Mouse (Mus musculus) C2C12 (cell line): Measurements from ENCODE around the gene Elf2.

Experiments used
- CEBPB ChIP-seq: IDR thresholded peaks from one replicate; pipeline ENCODE4 v1.6.1; 2011; ENCODE audit warnings: low read depth, mild to moderate bottlenecking, control low read depth, moderate library complexity
- CTCF ChIP-seq: IDR thresholded peaks from one replicate; pipeline ENCODE4 v1.5.1; 2011; ENCODE audit not compliant: control insufficient read depth, insufficient read depth, insufficient read length
- FOSL1 ChIP-seq: IDR thresholded peaks from one replicate; pipeline ENCODE4 v1.8.0; 2011; ENCODE audit warnings: mild to moderate bottlenecking, low read length; ENCODE audit not compliant: poor library complexity, insufficient read depth, severe bottlenecking
- MAX ChIP-seq: IDR thresholded peaks from one replicate; pipeline ENCODE4 v1.6.1; 2011; ENCODE audit warnings: mild to moderate bottlenecking, control low read depth
- MYOD1 ChIP-seq: IDR thresholded peaks from one replicate; pipeline ENCODE4 v1.6.1; 2011; ENCODE audit warnings: low read depth; ENCODE audit not compliant: control insufficient read depth, insufficient read length
- MYOG ChIP-seq: IDR thresholded peaks from one replicate; pipeline ENCODE4 v1.6.1; 2011; ENCODE audit not compliant: control insufficient read depth, insufficient read length; ENCODE audit errors: extremely low read depth
- USF1 ChIP-seq: IDR thresholded peaks from one replicate; pipeline ENCODE4 v1.6.1; 2011; ENCODE audit warnings: low read depth, mild to moderate bottlenecking, control low read depth, moderate library complexity

GRCm38 (mm10) chr3:51284375-51284774, 56.1 kb downstream of the Elf2 start:
- no peak for TF ChIP-seq MAX
- no peak for TF ChIP-seq CTCF
- TF ChIP-seq USF1, result no peak
- no peak for TF ChIP-seq CEBPB
- TF ChIP-seq FOSL1, result no peak
- no peak for TF ChIP-seq MYOD1
- TF ChIP-seq MYOG, result no peak
